Mouse (Mus musculus) hindbrain, embryonic 13.5 days (tissue): ENCODE measurements around the gene Ptprj. TPM values are rescaled to one million over a fixed set of nuclear protein-coding genes. Genes with fewer than 3 reads are reported as not detected.

ENCODE experiments used
- ATAC-seq: fragments of 200-750 bp; cut with Nextera tagmentation; 2 replicates; pipeline ENCODE4 v1.8.0; 2017; ENCODE audit warnings: moderate TSS enrichment; ENCODE audit not compliant: low FRiP score
- H3K27ac ChIP-seq: fragments of 300-500 bp; sonication (generic); 2 replicates; pipeline ENCODE4 v1.5.1; 2015; ENCODE audit warnings: inconsistent platforms, mild to moderate bottlenecking, moderate library complexity
- H3K27me3 ChIP-seq: fragments of 300-500 bp; sonication (generic); 2 replicates; pipeline ENCODE4 v1.6.1; 2015; ENCODE audit warnings: mild to moderate bottlenecking, inconsistent platforms
- H3K36me3 ChIP-seq: fragments of 300-500 bp; sonication (generic); 2 replicates; pipeline ENCODE4 v1.6.1; 2015; ENCODE audit warnings: mild to moderate bottlenecking, inconsistent platforms
- H3K4me1 ChIP-seq: fragments of 300-500 bp; sonication (generic); replicated peaks from 2 replicates; pipeline ENCODE4 v1.6.1; 2015; ENCODE audit warnings: inconsistent platforms
- H3K4me2 ChIP-seq: fragments of 300-500 bp; sonication (generic); 2 replicates; pipeline ENCODE4 v1.6.1; 2015; ENCODE audit warnings: inconsistent platforms, mild to moderate bottlenecking, moderate library complexity
- H3K4me3 ChIP-seq: fragments of 300-500 bp; sonication (generic); 2 replicates; pipeline ENCODE4 v1.5.1; 2015; ENCODE audit warnings: mild to moderate bottlenecking, inconsistent platforms
- H3K9ac ChIP-seq: fragments of 300-500 bp; sonication (generic); 2 replicates; pipeline ENCODE4 v1.6.1; 2015; ENCODE audit warnings: mild to moderate bottlenecking, inconsistent platforms
- H3K9me3 ChIP-seq: fragments of 300-500 bp; sonication (generic); 2 replicates; pipeline ENCODE4 v1.6.1; 2016; ENCODE audit warnings: inconsistent platforms
- WGBS: fragments of 180-500 bp; shearing (Covaris S2); methylation state at CpG from one replicate; pipeline ENCODE4 v1.1.7; 2015; 5-methylcytosine and 5-hydroxymethylcytosine counted together
- polyA plus RNA-seq: library from polyadenylated mRNA; unstranded; fragments of >200 nt; fragmentation: Nextera tagmentation; extraction: Ambion mirVana; gene quantifications from 2 replicates; pipeline ENCODE4 v1.2.1, GENCODE M21; 2015

The Ptprj gene
- polyA plus RNA-seq, 1 experiment from 2014 or later: 3.8 TPM

DNA sequence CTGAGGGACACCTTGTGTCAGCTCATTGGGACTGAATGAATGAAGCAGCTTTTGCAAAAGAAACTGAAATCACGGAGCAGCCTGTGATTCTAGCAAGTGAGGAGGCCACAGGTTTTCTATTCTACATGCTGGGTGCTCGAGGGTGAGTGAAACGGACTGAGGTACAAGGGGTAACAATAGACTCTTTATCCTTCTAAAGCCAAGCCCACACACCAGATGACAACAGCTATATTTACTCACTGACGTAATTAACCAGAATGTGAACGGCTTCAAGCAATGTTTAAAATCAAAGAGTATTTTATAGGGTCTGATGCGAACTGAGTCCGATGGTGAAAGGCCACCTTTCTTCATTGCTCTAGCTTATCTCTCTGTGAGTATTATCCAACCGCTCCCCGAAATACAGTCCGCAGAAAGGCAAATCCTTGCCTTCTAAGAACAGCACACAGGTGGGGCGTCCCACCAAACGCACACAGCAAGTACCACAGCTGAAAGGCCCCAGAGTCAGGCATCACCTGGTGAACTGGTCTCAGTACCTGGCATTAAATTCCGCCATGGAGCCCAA, 99.6 kb downstream of the Ptprj start:
- ATAC-seq: no peak
- WGBS: 74% methylated on average over 13 of the region's 13 CpGs
- Histone ChIP-seq H3K9ac (no peak overlapping the region), H3K27me3 (no peaks in the 10 kb centered on the region), H3K4me2 (no peak overlapping the region), H3K9me3 (no peaks in the 10 kb centered on the region), H3K4me3 (no peak overlapping the region), H3K27ac (no peak overlapping the region), H3K36me3 (no peaks in the 10 kb centered on the region), H3K4me1 (peaks cover 8% of the 10 kb centered on the region)

DNA sequence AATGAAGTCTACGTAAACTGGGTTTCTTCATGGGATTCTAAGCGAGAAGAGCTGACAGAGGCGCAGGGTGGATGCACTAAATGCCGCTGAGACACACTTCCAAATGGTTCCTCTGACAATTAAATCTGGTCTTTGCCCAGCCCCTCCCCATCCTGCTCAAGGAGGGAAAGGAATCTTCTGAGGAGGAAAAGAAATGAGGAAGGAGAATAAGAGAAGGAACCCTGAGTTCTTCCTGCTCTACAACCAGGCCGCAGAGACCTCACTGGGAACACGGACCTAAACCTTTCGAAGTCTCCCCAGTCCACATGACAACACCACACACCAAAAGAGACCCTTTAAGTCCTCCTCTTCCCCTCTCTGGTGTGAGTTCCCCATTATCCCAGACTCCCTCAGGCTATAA, 101.9 kb downstream of the Ptprj start:
- 85% methylated on average over 7 of the region's 7 CpGs for WGBS
- ATAC-seq: no peak
- no peaks in the 10 kb centered on the region for H3K36me3 ChIP-seq

DNA sequence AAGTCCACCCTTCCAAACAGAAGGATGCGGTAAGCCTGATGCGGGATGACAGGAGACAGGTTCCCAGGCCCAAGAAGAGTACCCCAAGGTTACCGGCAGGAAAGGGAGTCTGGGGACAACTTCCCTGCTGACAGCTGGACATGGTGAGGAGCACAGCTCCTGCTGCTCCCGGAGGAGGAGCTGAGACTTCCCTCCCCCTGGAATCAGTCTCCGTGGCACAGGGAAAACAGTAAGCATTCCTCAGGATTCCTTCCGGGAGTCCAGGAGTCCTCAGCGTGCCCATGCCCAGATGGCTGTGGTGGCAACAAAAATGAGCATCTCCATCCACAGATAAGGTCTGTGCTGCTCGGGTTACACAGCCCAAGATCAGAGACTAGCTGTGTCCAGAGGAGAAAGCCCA, 102.8 kb downstream of the Ptprj start:
- Histone ChIP-seq H3K4me2 (no peak overlapping the region), H3K27ac (no peak overlapping the region), H3K27me3 (no peaks in the 10 kb centered on the region), H3K36me3 (no peaks in the 10 kb centered on the region), H3K9me3 (no peaks in the 10 kb centered on the region), H3K4me3 (no peak overlapping the region), H3K9ac (0 out of 2 replicates have a peak overlapping the region, but pooled peaks have one; percentile 13), H3K4me1 (peaks cover 18% of the 10 kb centered on the region)
- no peak for ATAC-seq
- 40% methylated on average over 8 of the region's 8 CpGs for WGBS

More for the DNA sequence above, 101.9 kb downstream of the Ptprj start:
- H3K27me3 ChIP-seq: no peaks in the 10 kb centered on the region
- peaks cover 18% of the 10 kb centered on the region for H3K4me1 ChIP-seq
- no peak overlapping the region for H3K27ac ChIP-seq
- H3K9ac ChIP-seq: no peak overlapping the region
- H3K9me3 ChIP-seq: no peaks in the 10 kb centered on the region
- no peak overlapping the region for H3K4me2 ChIP-seq
- no peak overlapping the region for H3K4me3 ChIP-seq

DNA sequence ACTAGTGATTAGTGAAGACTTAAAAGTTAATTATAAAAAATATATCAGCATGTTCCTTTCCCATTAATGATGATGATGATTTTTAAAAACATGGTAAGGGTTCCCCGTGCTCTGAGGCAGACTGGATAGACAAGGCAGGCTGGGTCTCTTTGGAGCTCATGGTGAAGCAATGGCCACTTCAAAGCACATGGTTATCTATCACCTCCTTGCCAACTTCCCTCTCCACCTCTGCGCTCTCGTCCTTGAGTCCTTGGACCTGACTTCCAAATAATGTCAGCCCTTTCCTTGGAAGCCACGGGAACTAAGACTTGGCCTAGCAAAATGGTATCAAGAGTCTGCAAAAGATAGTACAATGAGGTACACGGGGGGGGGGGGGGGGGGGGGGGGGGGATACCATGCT, 103.7 kb downstream of the Ptprj start:
- no peaks in the 10 kb centered on the region for H3K36me3 ChIP-seq
- no peaks in the 10 kb centered on the region for H3K9me3 ChIP-seq
- H3K4me2 ChIP-seq: no peak overlapping the region
- H3K4me1 ChIP-seq: peaks cover 18% of the 10 kb centered on the region
- H3K27ac ChIP-seq: no peak overlapping the region
- WGBS: 83% methylated on average over 4 of the region's 5 CpGs
- no peak overlapping the region for H3K4me3 ChIP-seq
- H3K9ac ChIP-seq: no peak overlapping the region
- H3K27me3 ChIP-seq: no peaks in the 10 kb centered on the region
- ATAC-seq: no peak

DNA sequence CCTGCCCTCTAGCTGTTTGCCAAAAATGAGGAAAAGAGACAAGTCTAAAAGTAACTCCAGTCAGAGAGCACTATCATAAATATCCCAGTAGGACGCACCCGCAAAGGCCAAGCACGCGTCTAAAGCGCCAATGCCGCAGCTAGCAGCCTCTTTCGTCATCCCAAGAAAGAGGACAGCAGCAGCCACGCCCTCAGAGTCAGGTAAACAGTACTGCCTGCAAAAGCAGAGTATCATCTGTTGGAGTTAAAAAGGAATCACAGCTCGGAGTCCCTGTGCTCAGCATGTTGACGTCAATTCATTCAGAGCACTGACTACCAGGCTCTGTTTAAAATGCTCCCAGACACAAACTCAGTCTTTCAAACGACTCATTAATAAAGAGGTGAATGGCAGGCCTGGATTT, 104.1 kb downstream of the Ptprj start:
- no peak overlapping the region for H3K27ac ChIP-seq
- peaks cover 18% of the 10 kb centered on the region for H3K4me1 ChIP-seq
- WGBS: 85% methylated on average over 11 of the region's 11 CpGs
- no peak for ATAC-seq
- no peaks in the 10 kb centered on the region for H3K27me3 ChIP-seq
- no peak overlapping the region for H3K4me3 ChIP-seq
- no peak overlapping the region for H3K9ac ChIP-seq
- H3K36me3 ChIP-seq: no peaks in the 10 kb centered on the region
- no peak overlapping the region for H3K4me2 ChIP-seq
- no peaks in the 10 kb centered on the region for H3K9me3 ChIP-seq

DNA sequence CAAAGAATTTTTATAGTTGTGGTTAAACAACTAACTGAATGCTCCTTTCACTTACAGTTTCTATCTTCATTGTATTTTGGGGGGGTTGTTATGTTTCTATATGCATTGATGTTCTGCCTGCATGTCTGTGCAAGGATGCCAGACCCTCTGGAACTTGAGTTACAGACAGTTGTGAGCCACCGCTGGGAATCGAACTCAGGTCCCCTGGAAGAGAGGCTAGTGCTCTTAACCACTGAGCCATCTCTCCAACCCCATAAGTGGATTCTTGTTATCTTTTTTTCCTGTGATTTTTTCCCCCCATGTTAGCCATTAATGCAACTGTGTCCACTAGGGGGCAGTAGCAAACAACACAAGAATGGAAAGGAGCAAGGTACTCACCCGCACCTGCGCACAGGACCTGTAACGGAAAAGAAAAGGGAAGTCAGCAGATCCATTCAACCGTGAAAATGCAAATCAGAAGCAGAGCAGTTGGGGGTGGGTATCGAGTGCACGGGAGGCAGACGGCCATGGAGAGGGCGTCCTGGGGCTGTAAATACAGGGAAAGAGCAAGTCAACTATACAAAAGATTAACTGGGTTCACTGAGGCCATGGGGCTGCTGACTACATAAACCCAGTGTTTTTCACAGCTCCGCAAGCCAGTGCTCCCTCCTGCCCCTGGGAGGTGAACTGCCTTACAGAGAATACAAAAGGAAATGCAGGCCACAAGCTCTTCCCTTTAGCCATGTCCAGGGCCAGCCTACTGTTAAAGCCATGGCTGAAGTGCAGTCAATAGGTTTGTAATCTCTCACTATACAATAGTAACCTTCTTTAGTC, 105.6 kb downstream of the Ptprj start:
- Histone ChIP-seq H3K9ac (peak overlapping the region; percentile 51), H3K9me3 (no peaks in the 10 kb centered on the region), H3K4me2 (peak overlapping the region; percentile 50), H3K36me3 (no peaks in the 10 kb centered on the region), H3K4me3 (peak overlapping the region; percentile 23; the same call in 1 of the 2 replicates), H3K27me3 (no peaks in the 10 kb centered on the region), H3K27ac (peak overlapping the region; percentile 82), H3K4me1 (peaks cover 18% of the 10 kb centered on the region)
- 3% methylated on average over 11 of the region's 11 CpGs for WGBS
- ATAC-seq: peak; percentile 93

DNA sequence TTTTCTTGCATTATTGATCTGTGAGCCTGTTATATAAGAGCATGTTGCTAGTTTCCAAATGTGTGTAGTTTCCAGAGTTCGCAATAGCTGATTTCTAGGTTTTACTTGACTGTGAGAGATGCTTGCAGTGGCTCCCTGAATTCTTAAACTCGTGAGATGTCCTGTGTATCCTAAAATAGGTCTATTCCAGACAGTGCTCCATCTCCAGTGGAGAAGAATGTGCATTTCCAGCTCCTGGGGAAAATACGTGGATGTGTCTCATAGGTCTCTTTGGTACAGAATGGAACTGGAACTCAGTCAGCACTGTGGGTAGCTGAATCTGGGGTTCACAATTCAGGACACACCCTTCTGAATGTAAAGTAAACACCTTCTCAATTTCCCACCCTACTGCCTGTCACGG, 107.7 kb downstream of the Ptprj start:
- Histone ChIP-seq H3K9ac (no peak overlapping the region), H3K36me3 (peaks cover 3% of the 10 kb centered on the region), H3K27me3 (no peaks in the 10 kb centered on the region), H3K27ac (no peak overlapping the region), H3K4me1 (peaks cover 13% of the 10 kb centered on the region), H3K4me3 (no peak overlapping the region), H3K4me2 (no peak overlapping the region), H3K9me3 (no peaks in the 10 kb centered on the region)
- ATAC-seq: no peak
- 88% methylated on average over 4 of the region's 4 CpGs for WGBS

DNA sequence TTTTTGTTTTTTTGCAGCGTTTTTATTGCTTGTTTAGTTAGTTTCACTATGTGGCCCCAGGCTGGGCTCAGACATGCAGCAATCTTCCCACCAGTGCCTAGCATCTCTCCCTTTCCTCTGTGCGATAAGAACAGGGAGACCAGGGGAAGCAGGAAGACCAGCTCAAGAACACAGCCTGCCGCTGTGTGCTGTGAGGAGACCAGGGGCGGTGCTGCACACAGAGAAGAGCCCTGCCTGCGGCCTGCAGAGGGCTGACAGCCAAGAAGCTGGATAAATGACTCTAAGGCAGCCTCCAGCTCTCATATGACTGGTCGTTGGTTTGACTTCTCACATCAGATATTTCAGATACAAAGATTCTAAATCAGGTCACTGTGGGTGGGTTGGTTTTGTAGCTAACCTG, 110.3 kb downstream of the Ptprj start:
- Histone ChIP-seq H3K36me3 (peaks cover 8% of the 10 kb centered on the region), H3K27ac (no peak overlapping the region), H3K4me1 (peaks cover 3% of the 10 kb centered on the region), H3K9ac (no peak overlapping the region), H3K27me3 (no peaks in the 10 kb centered on the region), H3K4me3 (no peak overlapping the region), H3K9me3 (no peaks in the 10 kb centered on the region), H3K4me2 (no peak overlapping the region)
- WGBS: 57% methylated on average over 6 of the region's 6 CpGs
- no peak for ATAC-seq

DNA sequence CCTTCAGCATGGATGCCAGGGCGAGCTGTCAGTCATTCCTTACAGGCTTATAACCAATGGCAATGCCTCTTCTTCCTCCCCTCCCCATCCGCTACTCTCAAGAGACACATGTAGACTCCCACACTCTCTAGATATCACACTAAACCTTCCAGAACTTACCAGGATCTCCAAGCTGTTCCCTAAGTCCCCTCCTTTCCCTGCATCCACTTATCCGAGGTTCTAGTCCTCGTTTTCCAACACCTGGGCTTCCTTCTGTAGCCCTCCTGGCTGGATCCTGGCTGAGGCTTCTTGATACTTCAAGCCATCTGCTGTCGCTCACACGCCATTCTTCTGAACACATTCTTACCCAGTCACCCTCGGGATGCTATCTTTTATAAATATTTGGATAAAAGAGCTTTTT, 114.0 kb downstream of the Ptprj start:
- no peaks in the 10 kb centered on the region for H3K9me3 ChIP-seq
- no peak overlapping the region for H3K9ac ChIP-seq
- no peaks in the 10 kb centered on the region for H3K27me3 ChIP-seq
- no peak overlapping the region for H3K4me2 ChIP-seq
- H3K36me3 ChIP-seq: peaks cover 29% of the 10 kb centered on the region
- no peak overlapping the region for H3K27ac ChIP-seq
- H3K4me1 ChIP-seq: no peaks in the 10 kb centered on the region
- ATAC-seq: no peak
- 87% methylated on average over 7 of the region's 7 CpGs for WGBS
- H3K4me3 ChIP-seq: no peak overlapping the region

DNA sequence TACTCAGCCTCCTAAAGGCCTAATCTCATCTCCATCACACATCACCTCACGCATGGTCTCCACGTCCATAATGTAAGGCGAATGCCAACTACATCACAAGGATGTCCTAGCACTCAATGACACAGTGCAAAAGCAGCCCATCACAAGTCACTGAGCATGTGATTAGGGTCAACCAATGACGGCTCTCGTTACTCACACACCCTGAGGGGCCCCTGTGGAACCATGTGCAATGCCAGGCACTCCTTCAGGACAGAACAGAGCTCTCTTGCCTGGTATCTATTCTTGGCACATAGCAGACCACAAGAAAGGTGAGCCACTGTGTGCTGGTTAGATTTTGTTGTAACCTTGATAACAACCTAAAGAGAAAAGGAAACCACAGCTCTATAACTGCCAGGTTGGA, 116.7 kb downstream of the Ptprj start:
- Histone ChIP-seq H3K9me3 (no peaks in the 10 kb centered on the region), H3K4me3 (no peak overlapping the region), H3K4me1 (no peaks in the 10 kb centered on the region), H3K4me2 (no peak overlapping the region), H3K36me3 (peaks cover 41% of the 10 kb centered on the region), H3K27ac (no peak overlapping the region), H3K9ac (no peak overlapping the region), H3K27me3 (no peaks in the 10 kb centered on the region)
- no peak for ATAC-seq
- WGBS: 97% methylated on average over 5 of the region's 5 CpGs

DNA sequence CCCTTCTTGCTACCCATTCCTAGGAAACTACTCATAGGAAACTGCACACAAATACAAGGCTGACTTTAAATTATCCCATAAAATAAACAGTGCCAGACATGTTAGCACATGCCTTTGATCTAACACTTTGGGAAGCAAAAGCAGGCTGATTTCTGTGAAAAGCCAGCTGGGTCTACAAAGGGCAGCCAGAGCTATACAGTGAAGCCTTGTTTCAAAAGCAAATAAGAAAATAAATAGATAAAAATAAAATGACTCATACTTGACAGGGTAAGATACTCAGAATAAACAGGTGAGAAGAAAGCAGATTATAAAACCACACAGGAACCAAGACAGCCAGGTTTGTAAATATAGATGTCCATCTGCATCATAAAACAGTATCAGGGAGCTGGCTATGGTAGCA, 118.2 kb downstream of the Ptprj start:
- ATAC-seq: no peak
- Histone ChIP-seq H3K27me3 (no peaks in the 10 kb centered on the region), H3K36me3 (peaks cover 50% of the 10 kb centered on the region), H3K4me3 (no peak overlapping the region), H3K4me2 (no peak overlapping the region), H3K27ac (no peak overlapping the region), H3K9me3 (no peaks in the 10 kb centered on the region), H3K4me1 (no peaks in the 10 kb centered on the region), H3K9ac (no peak overlapping the region)

DNA sequence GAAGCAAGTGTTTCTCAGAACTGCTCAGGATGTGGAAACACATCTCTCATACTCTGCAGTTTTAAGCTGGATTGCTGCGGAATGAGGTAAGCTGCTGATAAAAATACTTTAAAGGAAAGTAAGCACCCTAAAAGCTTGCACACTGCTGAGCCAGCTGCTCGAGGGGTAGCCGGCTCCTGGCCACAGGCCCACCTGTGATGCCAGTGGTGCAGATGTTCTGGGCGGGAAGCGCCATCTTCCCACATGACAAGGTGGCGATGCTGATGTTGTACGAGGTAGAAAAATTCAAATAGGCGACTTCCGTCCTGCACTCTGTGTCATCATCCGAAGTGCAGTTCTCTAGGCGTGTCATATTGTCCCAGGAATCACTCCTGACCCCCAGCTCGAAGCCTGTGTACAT, 122.5 kb downstream of the Ptprj start:
- H3K27me3 ChIP-seq: no peaks in the 10 kb centered on the region
- no peaks in the 10 kb centered on the region for H3K9me3 ChIP-seq
- H3K4me1 ChIP-seq: no peaks in the 10 kb centered on the region
- no peak overlapping the region for H3K9ac ChIP-seq
- no peak for ATAC-seq
- no peak overlapping the region for H3K4me2 ChIP-seq
- H3K36me3 ChIP-seq: peaks cover 62% of the 10 kb centered on the region
- no peak overlapping the region for H3K27ac ChIP-seq
- H3K4me3 ChIP-seq: no peak overlapping the region
- WGBS: 91% methylated on average over 12 of the region's 12 CpGs

DNA sequence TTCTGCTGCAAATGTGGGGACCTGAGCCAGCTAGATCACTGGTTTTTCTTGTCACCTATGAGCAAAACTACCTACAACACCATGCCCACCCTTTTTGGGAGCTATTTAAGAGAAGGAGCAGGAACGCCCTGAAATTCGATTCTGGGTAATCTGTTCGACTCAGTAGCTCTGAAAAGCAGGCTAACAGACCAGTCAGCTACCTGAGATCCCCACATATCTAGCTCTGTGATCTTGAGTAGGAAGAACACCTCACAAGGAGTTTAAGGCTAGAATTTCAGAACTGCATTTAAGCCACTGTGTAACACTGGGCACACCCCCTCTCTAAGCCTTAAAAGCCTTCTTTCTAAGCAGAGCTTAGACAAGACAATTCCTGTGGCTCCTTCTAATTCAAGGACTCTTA, 128.1 kb downstream of the Ptprj start:
- no peaks in the 10 kb centered on the region for H3K27me3 ChIP-seq
- no peak overlapping the region for H3K27ac ChIP-seq
- no peaks in the 10 kb centered on the region for H3K9me3 ChIP-seq
- H3K4me1 ChIP-seq: no peaks in the 10 kb centered on the region
- H3K4me3 ChIP-seq: no peak overlapping the region
- H3K9ac ChIP-seq: no peak overlapping the region
- H3K4me2 ChIP-seq: no peak overlapping the region
- no peak for ATAC-seq
- WGBS: 90% methylated on average over 3 of the region's 3 CpGs
- peaks cover 71% of the 10 kb centered on the region for H3K36me3 ChIP-seq
